Comparison of ENCODE assay signal across 15 mouse cellular contexts in genomic region chr4:106426286-106426685, GRCm38 (mm10). TPM values are rescaled to one million over a fixed set of nuclear protein-coding genes. Genes with fewer than 3 reads are reported as not detected.
DNase-seq lines count a peak whose midpoint lies in the region; ATAC-seq and TF ChIP-seq lines count a peak whose summit lies in the region.
"Had no signal": no experiment of that assay in that cellular context is flagged by ENCODE, and none has a peak within 500 bp of the region (broad histone marks: within the 10 kb centered on the region; RNA-seq: fewer than 3 reads in every experiment).

No protein-coding gene starts in this region.

- no peaks in the 10 kb centered on the region for H3K9me3 ChIP-seq in hindbrain, embryonic 11.5 days (ENCODE audit: control insufficient read depth, low read length)
- no peaks in the 10 kb centered on the region for H3K9me3 ChIP-seq in hindbrain, embryonic 13.5 days
- H3K9me3 ChIP-seq in lung, embryonic 14.5 days (ENCODE audit: low read depth, low read length), result no peaks in the 10 kb centered on the region
- H3K9me3 ChIP-seq in ES-Bruce4 (replicated peaks; ENCODE audit: control insufficient read depth, insufficient read depth, low read length, poor library complexity, severe bottlenecking), result no peaks in the 10 kb centered on the region
- H3K9me3 ChIP-seq: hindbrain, embryonic 10.5 days; liver, embryonic 15.5 days had no signal

- H3K9ac ChIP-seq in hindbrain, embryonic 11.5 days (ENCODE audit: low read depth, low read length), result no peak overlapping the region
- H3K9ac ChIP-seq in hindbrain, embryonic 13.5 days, result no peak overlapping the region
- H3K9ac ChIP-seq in lung, embryonic 14.5 days, result no peak overlapping the region
- H3K9ac ChIP-seq in ES-Bruce4 (ENCODE audit: low read depth, poor library complexity, severe bottlenecking), result no peak overlapping the region
- H3K9ac ChIP-seq: liver, embryonic 15.5 days had no signal

- H3K4me1 ChIP-seq in hindbrain, embryonic 11.5 days (replicated peaks; ENCODE audit: control insufficient read depth, insufficient read depth, low read length), result no peaks in the 10 kb centered on the region
- H3K4me1 ChIP-seq in hindbrain, embryonic 13.5 days (replicated peaks), result no peaks in the 10 kb centered on the region
- H3K4me1 ChIP-seq in lung, embryonic 14.5 days (ENCODE audit: insufficient read depth), result no peaks in the 10 kb centered on the region
- no peaks in the 10 kb centered on the region for H3K4me1 ChIP-seq in ES-Bruce4 (ENCODE audit: control insufficient read depth, insufficient read depth, low read length)
- no peaks in the 10 kb centered on the region for H3K4me1 ChIP-seq in embryonic fibroblast, embryonic 13.5 days (ENCODE audit: control insufficient read depth, insufficient read depth, low read length)
- H3K4me1 ChIP-seq: hindbrain, embryonic 10.5 days; liver, embryonic 15.5 days had no signal

- H3K4me3 ChIP-seq in hindbrain, embryonic 11.5 days (ENCODE audit: low read depth, low read length), result no peak overlapping the region
- no peak overlapping the region for H3K4me3 ChIP-seq in hindbrain, embryonic 13.5 days
- no peak overlapping the region for H3K4me3 ChIP-seq in lung, embryonic 14.5 days (ENCODE audit: low read depth, low read length)
- H3K4me3 ChIP-seq in ES-Bruce4 (ENCODE audit: low read depth, low read length), result no peak overlapping the region
- H3K4me3 ChIP-seq in embryonic fibroblast, embryonic 13.5 days (ENCODE audit: insufficient read depth, low read length), result no peak overlapping the region
- H3K4me3 ChIP-seq: hindbrain, embryonic 10.5 days; liver, embryonic 15.5 days had no signal

- 70% methylated on average over 5 of the region's 5 CpGs for WGBS in hindbrain, embryonic 11.5 days
- WGBS in hindbrain, embryonic 13.5 days, result 70% methylated on average over 5 of the region's 5 CpGs
- WGBS in lung, embryonic 14.5 days, result 72% methylated on average over 5 of the region's 5 CpGs

- H3K4me2 ChIP-seq in hindbrain, embryonic 11.5 days (replicated peaks; ENCODE audit: low read depth, low read length), result no peak overlapping the region
- no peak overlapping the region for H3K4me2 ChIP-seq in hindbrain, embryonic 13.5 days
- H3K4me2 ChIP-seq in lung, embryonic 14.5 days, result no peak overlapping the region
- H3K4me2 ChIP-seq: heart, embryonic 11.5 days; liver, embryonic 15.5 days had no signal

- H3K27me3 ChIP-seq in hindbrain, embryonic 11.5 days (ENCODE audit: control insufficient read depth, insufficient read depth, low read length), result no peaks in the 10 kb centered on the region
- H3K27me3 ChIP-seq in hindbrain, embryonic 13.5 days, result no peaks in the 10 kb centered on the region
- H3K27me3 ChIP-seq in lung, embryonic 14.5 days (ENCODE audit: insufficient read depth, low read length), result no peaks in the 10 kb centered on the region
- no peaks in the 10 kb centered on the region for H3K27me3 ChIP-seq in ES-Bruce4 (ENCODE audit: control insufficient read depth, insufficient read depth, low read length, poor library complexity, severe bottlenecking)
- H3K27me3 ChIP-seq: liver, embryonic 15.5 days had no signal

- DNase-seq in hindbrain, embryonic 11.5 days (ENCODE audit: low spot score), result peak; percentile 9
- DNase-seq in lung, embryonic 14.5 days, result no peak
- DNase-seq in lung, adult 18-20 months, result no peak
- DNase-seq: adrenal gland, postnatal 36 days; cerebellum, adult 11-12 months; right cerebral cortex, adult 18-20 months; thymus, postnatal 25 days had no signal

- no peak for TF ChIP-seq POLR2A in ES-Bruce4 (IDR thresholded peaks at IDR 0.05; ENCODE audit: insufficient read depth, low read length)
- no peak for TF ChIP-seq POLR2A in embryonic fibroblast, embryonic 13.5 days (IDR thresholded peaks at IDR 0.05; ENCODE audit: low read depth, low read length)

- H3K36me3 ChIP-seq in hindbrain, embryonic 11.5 days (ENCODE audit: control insufficient read depth, insufficient read depth, low read length), result no peaks in the 10 kb centered on the region; the same call in 1 of the 2 replicates
- H3K36me3 ChIP-seq in hindbrain, embryonic 13.5 days, result peaks cover 77% of the 10 kb centered on the region
- peaks cover 65% of the 10 kb centered on the region for H3K36me3 ChIP-seq in lung, embryonic 14.5 days (ENCODE audit: insufficient read depth)
- H3K36me3 ChIP-seq in ES-Bruce4 (ENCODE audit: control insufficient read depth, insufficient read depth, low read length, poor library complexity, severe bottlenecking), result peaks cover 58% of the 10 kb centered on the region

- no peak for ATAC-seq in hindbrain, embryonic 11.5 days (ENCODE audit: low FRiP score)
- ATAC-seq in hindbrain, embryonic 13.5 days (ENCODE audit: low FRiP score), result no peak
- no peak for ATAC-seq in lung, embryonic 14.5 days (ENCODE audit: insufficient read depth)
- ATAC-seq in erythroid progenitor cell, adult 5-6 weeks (replicated peaks; ENCODE audit: low FRiP score, poor library complexity, severe bottlenecking), result no peak
- ATAC-seq: CD4-positive, CD25-positive, alpha-beta regulatory T cell, adult 4 months had no signal

- no peak overlapping the region for H3K27ac ChIP-seq in hindbrain, embryonic 11.5 days (ENCODE audit: low read depth, low read length)
- H3K27ac ChIP-seq in hindbrain, embryonic 13.5 days, result no peak overlapping the region
- H3K27ac ChIP-seq in lung, embryonic 14.5 days (ENCODE audit: low read depth), result no peak overlapping the region
- no peak overlapping the region for H3K27ac ChIP-seq in ES-Bruce4 (ENCODE audit: insufficient read depth, low read length)
- H3K27ac ChIP-seq in embryonic fibroblast, embryonic 13.5 days (ENCODE audit: insufficient read depth, low read length), result no peak overlapping the region
- H3K27ac ChIP-seq: hindbrain, embryonic 10.5 days; liver, embryonic 15.5 days had no signal

- no peak for TF ChIP-seq EP300 in ES-Bruce4 (IDR thresholded peaks at IDR 0.05; ENCODE audit: insufficient read depth, low read depth, low read length)

- TF ChIP-seq CTCF in lung, embryonic 14.5 days (IDR thresholded peaks at IDR 0.05; ENCODE audit: low read depth), result peak; percentile 35
- TF ChIP-seq CTCF in ES-Bruce4 (IDR thresholded peaks at IDR 0.05; ENCODE audit: low read depth, low read length), result peak; percentile 13
- TF ChIP-seq CTCF in embryonic fibroblast, embryonic 13.5 days (IDR thresholded peaks at IDR 0.05; ENCODE audit: borderline replicate concordance, insufficient read depth, low read length), result peak; percentile 16; the same call in 1 of the 2 replicates

RNA-seq across cellular contexts. Expression of gene Pcsk9, which starts 37.8 kb away (rescaled TPM):
- 0.68 and 0.81 TPM in 2 replicates for polyA plus RNA-seq in hindbrain, embryonic 11.5 days (2014; fragmentation: Nextera tagmentation; extraction: Ambion mirVana)
- polyA plus RNA-seq in hindbrain, embryonic 13.5 days (2015; fragmentation: Nextera tagmentation; extraction: Ambion mirVana), result 1.3 and 1.6 TPM in 2 replicates
- 1.9 and 2.3 TPM in 2 replicates for polyA plus RNA-seq in lung, embryonic 14.5 days (2014; fragmentation: Nextera tagmentation; extraction: Ambion mirVana)
- 1.2 and 1.3 TPM in 2 replicates for polyA plus RNA-seq in ES-Bruce4 (2011; ENCODE audit: insufficient read depth, insufficient read length, low read depth, missing spikeins)
- polyA plus RNA-seq in embryonic fibroblast, embryonic 13.5 days (2011; ENCODE audit: insufficient read length, low read depth, missing spikeins), result 14.8 and 16.8 TPM in 2 replicates
- not detected in 2 replicates for total RNA-seq in erythroid progenitor cell, adult 5-6 weeks (2015; ENCODE audit: low replicate concordance)
- total RNA-seq in erythroid progenitor cell, adult 5-6 weeks (2017; ENCODE audit: low replicate concordance), result not detected in 2 replicates
- polyA plus RNA-seq: CD4-positive, CD25-positive, alpha-beta regulatory T cell, adult 4 months had no signal
